Mouse (Mus musculus) heart, embryonic 10.5 days (tissue): ENCODE results near the gene Cdc37. TPM values are rescaled to one million over a fixed set of nuclear protein-coding genes. Genes with fewer than 3 reads are reported as not detected.

ENCODE experiments used
- DNase-seq: peaks from one replicate; pipeline ENCODE4 v3.0.0-alpha.2; 2017; ENCODE audit warnings: low spot score
- H3K27ac ChIP-seq: fragments of 300-500 bp; sonication (generic); 2 replicates; pipeline ENCODE4 v1.5.1; 2016; ENCODE audit warnings: mild to moderate bottlenecking
- H3K27me3 ChIP-seq: fragments of 300-500 bp; sonication (generic); 2 replicates; pipeline ENCODE4 v1.6.1; 2016; ENCODE audit warnings: mild to moderate bottlenecking; ENCODE audit not compliant: poor library complexity, insufficient read depth, severe bottlenecking
- H3K36me3 ChIP-seq: fragments of 300-500 bp; sonication (generic); 2 replicates; pipeline ENCODE4 v1.6.1; 2016; ENCODE audit warnings: mild to moderate bottlenecking, moderate library complexity
- H3K4me1 ChIP-seq: fragments of 300-500 bp; sonication (generic); 2 replicates; pipeline ENCODE4 v1.6.1; 2016; ENCODE audit warnings: mild to moderate bottlenecking
- H3K4me3 ChIP-seq: fragments of 300-500 bp; sonication (generic); 2 replicates; pipeline ENCODE4 v1.5.1; 2016; ENCODE audit warnings: mild to moderate bottlenecking, moderate library complexity
- H3K9me3 ChIP-seq: fragments of 300-500 bp; sonication (generic); 2 replicates; pipeline ENCODE4 v1.6.1; 2016; ENCODE audit warnings: mild to moderate bottlenecking, moderate library complexity
- WGBS: fragments of 180-500 bp; shearing (Covaris S2); methylation state at CpG from one replicate; pipeline ENCODE4 v1.1.7; 2016; 5-methylcytosine and 5-hydroxymethylcytosine counted together
- polyA plus RNA-seq: library from polyadenylated mRNA; unstranded; fragments of >200 nt; fragmentation: Nextera tagmentation; extraction: Ambion mirVana; gene quantifications from 2 replicates; pipeline ENCODE4 v1.2.1, GENCODE M21; 2016

Gene Cdc37
- polyA plus RNA-seq, 1 experiment from 2014 or later = 333 TPM

GRCm38 (mm10) chr9:21125502-21126258 lies 24.1 kb downstream of the Cdc37 start:
- no peaks in the 10 kb centered on the region for H3K9me3 ChIP-seq
- H3K27ac ChIP-seq = peak overlapping the region; percentile 37; the same call in 1 of the 2 replicates
- 84% methylated on average over 9 of the region's 9 CpGs for WGBS
- H3K4me3 ChIP-seq = no peak overlapping the region
- no peak for DNase-seq
- H3K36me3 ChIP-seq = peaks cover 47% of the 10 kb centered on the region
- H3K4me1 ChIP-seq = peaks cover 17% of the 10 kb centered on the region
- no peaks in the 10 kb centered on the region for H3K27me3 ChIP-seq

GRCm38 (mm10) chr9:21124837-21125236 lies 24.9 kb downstream of the Cdc37 start:
- H3K27me3 ChIP-seq = no peaks in the 10 kb centered on the region
- no peak for DNase-seq
- H3K9me3 ChIP-seq = no peaks in the 10 kb centered on the region
- peaks cover 56% of the 10 kb centered on the region for H3K36me3 ChIP-seq
- H3K27ac ChIP-seq = no peak overlapping the region
- H3K4me1 ChIP-seq = peaks cover 11% of the 10 kb centered on the region; the same call in 1 of the 2 replicates
- 72% methylated on average over 5 of the region's 5 CpGs for WGBS
- no peak overlapping the region for H3K4me3 ChIP-seq

GRCm38 (mm10) chr9:21121483-21121882 lies 28.3 kb downstream of the Cdc37 start:
- 84% methylated on average over 16 of the region's 16 CpGs for WGBS
- no peak overlapping the region for H3K4me3 ChIP-seq
- peaks cover 49% of the 10 kb centered on the region for H3K36me3 ChIP-seq
- H3K27ac ChIP-seq = no peak overlapping the region
- H3K4me1 ChIP-seq = peaks cover 6% of the 10 kb centered on the region; the same call in 1 of the 2 replicates
- no peaks in the 10 kb centered on the region for H3K9me3 ChIP-seq
- no peaks in the 10 kb centered on the region for H3K27me3 ChIP-seq
- no peak for DNase-seq

- WGBS = 81% methylated on average over 6 of the region's 6 CpGs
- DNase-seq = no peak
- H3K4me3 ChIP-seq = no peak overlapping the region
- H3K4me1 ChIP-seq = 0 out of 2 replicates have a peak, but pooled peaks cover 4% of the 10 kb centered on the region
- H3K27ac ChIP-seq = no peak overlapping the region
- H3K27me3 ChIP-seq = no peaks in the 10 kb centered on the region
- H3K9me3 ChIP-seq = no peaks in the 10 kb centered on the region
- peaks cover 26% of the 10 kb centered on the region; the same call in 1 of the 2 replicates for H3K36me3 ChIP-seq
Measured at GRCm38 (mm10) chr9:21117073-21117472, 32.7 kb downstream of the Cdc37 start.

- H3K27ac ChIP-seq = 0 out of 2 replicates have a peak overlapping the region, but pooled peaks have one; percentile 29
- DNase-seq = no peak
- no peak overlapping the region for H3K4me3 ChIP-seq
- no peaks in the 10 kb centered on the region for H3K9me3 ChIP-seq
- 88% methylated on average over 8 of the region's 8 CpGs for WGBS
- peaks cover 7% of the 10 kb centered on the region; the same call in 1 of the 2 replicates for H3K36me3 ChIP-seq
- H3K4me1 ChIP-seq = 0 out of 2 replicates have a peak, but pooled peaks cover 4% of the 10 kb centered on the region
- no peaks in the 10 kb centered on the region; the same call in 1 of the 2 replicates for H3K27me3 ChIP-seq
Measured at GRCm38 (mm10) chr9:21115105-21115504, 34.7 kb downstream of the Cdc37 start.

GRCm38 (mm10) chr9:21114190-21114589 lies 35.6 kb downstream of the Cdc37 start:
- no peak overlapping the region for H3K27ac ChIP-seq
- 80% methylated on average over 7 of the region's 7 CpGs for WGBS
- 0 out of 2 replicates have a peak, but pooled peaks cover 4% of the 10 kb centered on the region for H3K4me1 ChIP-seq
- no peaks in the 10 kb centered on the region for H3K9me3 ChIP-seq
- no peaks in the 10 kb centered on the region; the same call in 1 of the 2 replicates for H3K27me3 ChIP-seq
- no peak for DNase-seq
- H3K4me3 ChIP-seq = no peak overlapping the region
- peaks cover 5% of the 10 kb centered on the region; the same call in 1 of the 2 replicates for H3K36me3 ChIP-seq

- H3K4me3 ChIP-seq = no peak overlapping the region
- WGBS = 87% methylated on average over 6 of the region's 6 CpGs
- 0 out of 2 replicates have a peak, but pooled peaks cover 4% of the 10 kb centered on the region for H3K4me1 ChIP-seq
- no peak overlapping the region for H3K27ac ChIP-seq
- H3K36me3 ChIP-seq = peaks cover 9% of the 10 kb centered on the region; the same call in 1 of the 2 replicates
- H3K9me3 ChIP-seq = no peaks in the 10 kb centered on the region
- H3K27me3 ChIP-seq = no peaks in the 10 kb centered on the region; the same call in 1 of the 2 replicates
- no peak for DNase-seq
Measured at GRCm38 (mm10) chr9:21113751-21114150, 36.0 kb downstream of the Cdc37 start.

GRCm38 (mm10) chr9:21107607-21108237 lies 42.1 kb downstream of the Cdc37 start:
- Histone ChIP-seq H3K4me1 (no peaks in the 10 kb centered on the region; the same call in 1 of the 2 replicates), H3K9me3 (no peaks in the 10 kb centered on the region), H3K36me3 (peaks cover 12% of the 10 kb centered on the region; the same call in 1 of the 2 replicates), H3K4me3 (no peak overlapping the region), H3K27ac (no peak overlapping the region), H3K27me3 (no peaks in the 10 kb centered on the region; the same call in 1 of the 2 replicates)
- WGBS = 39% methylated on average over 23 of the region's 23 CpGs
- no peak for DNase-seq

GRCm38 (mm10) chr9:21105760-21106564 lies 43.8 kb downstream of the Cdc37 start:
- peaks cover 12% of the 10 kb centered on the region; the same call in 1 of the 2 replicates for H3K36me3 ChIP-seq
- H3K27ac ChIP-seq = no peak overlapping the region
- H3K4me3 ChIP-seq = no peak overlapping the region
- 66% methylated on average over 5 of the region's 5 CpGs for WGBS
- H3K4me1 ChIP-seq = no peaks in the 10 kb centered on the region; the same call in 1 of the 2 replicates
- H3K27me3 ChIP-seq = no peaks in the 10 kb centered on the region; the same call in 1 of the 2 replicates
- DNase-seq = no peak
- H3K9me3 ChIP-seq = no peaks in the 10 kb centered on the region

GRCm38 (mm10) chr9:21104814-21105213 lies 45.0 kb downstream of the Cdc37 start:
- Histone ChIP-seq H3K4me1 (peaks cover 7% of the 10 kb centered on the region; the same call in 1 of the 2 replicates), H3K9me3 (no peaks in the 10 kb centered on the region), H3K27ac (no peak overlapping the region), H3K27me3 (no peaks in the 10 kb centered on the region), H3K4me3 (no peak overlapping the region), H3K36me3 (peaks cover 12% of the 10 kb centered on the region; the same call in 1 of the 2 replicates)
- no peak for DNase-seq
- 87% methylated on average over 6 of the region's 6 CpGs for WGBS

- Histone ChIP-seq H3K27ac (no peak overlapping the region), H3K36me3 (no peaks in the 10 kb centered on the region), H3K27me3 (no peaks in the 10 kb centered on the region), H3K9me3 (no peaks in the 10 kb centered on the region), H3K4me1 (peaks cover 7% of the 10 kb centered on the region; the same call in 1 of the 2 replicates), H3K4me3 (no peak overlapping the region)
- no peak for DNase-seq
- 85% methylated on average over 2 of the region's 2 CpGs for WGBS
Measured at GRCm38 (mm10) chr9:21102076-21102475, 47.7 kb downstream of the Cdc37 start.

GRCm38 (mm10) chr9:21100447-21101161 lies 49.2 kb downstream of the Cdc37 start:
- Histone ChIP-seq H3K27ac (no peak overlapping the region), H3K9me3 (no peaks in the 10 kb centered on the region)
- WGBS = 50% methylated on average over 15 of the region's 15 CpGs

More at GRCm38 (mm10) chr9:21100447-21101161, 49.2 kb downstream of the Cdc37 start:
- no peaks in the 10 kb centered on the region for H3K27me3 ChIP-seq
- H3K4me3 ChIP-seq = no peak overlapping the region
- no peaks in the 10 kb centered on the region for H3K36me3 ChIP-seq
- no peak for DNase-seq
- peaks cover 7% of the 10 kb centered on the region; the same call in 1 of the 2 replicates for H3K4me1 ChIP-seq
